10 mouse cellular contexts compared by ENCODE assay signal in genomic region chr5:125102352-125102751, GRCm38 (mm10).
DNase-seq lines count a peak whose midpoint lies in the region; ATAC-seq and TF ChIP-seq lines count a peak whose summit lies in the region.
"Had no signal": no experiment of that assay in that cellular context is flagged by ENCODE, and none has a peak within 500 bp of the region (broad histone marks: within the 10 kb centered on the region; RNA-seq: fewer than 3 reads in every experiment).

No protein-coding gene starts in this region.

- no peak for TF ChIP-seq CTCF in left cerebral cortex, adult 2 months (IDR thresholded peaks at IDR 0.05)

- no peak overlapping the region for H3K4me2 ChIP-seq in limb, embryonic 12.5 days
- peak overlapping the region; percentile 13 for H3K4me2 ChIP-seq in forebrain, embryonic 12.5 days
- H3K4me2 ChIP-seq in intestine, embryonic 16.5 days (ENCODE audit: low read depth, low read length), result no peak overlapping the region
- H3K4me2 ChIP-seq in neural tube, embryonic 14.5 days (ENCODE audit: low read depth, low read length), result no peak overlapping the region

- H3K4me1 ChIP-seq in limb, embryonic 12.5 days (replicated peaks), result peaks cover 26% of the 10 kb centered on the region
- peaks cover 39% of the 10 kb centered on the region for H3K4me1 ChIP-seq in limb, embryonic 10.5 days
- peaks cover 35% of the 10 kb centered on the region for H3K4me1 ChIP-seq in forebrain, embryonic 12.5 days
- peaks cover 30% of the 10 kb centered on the region for H3K4me1 ChIP-seq in intestine, embryonic 16.5 days (ENCODE audit: control insufficient read depth, insufficient read depth, low read length)
- peaks cover 25% of the 10 kb centered on the region for H3K4me1 ChIP-seq in neural tube, embryonic 14.5 days (ENCODE audit: control insufficient read depth, insufficient read depth, low read length)

- H3K27ac ChIP-seq in limb, embryonic 12.5 days, result peak overlapping the region; percentile 74
- H3K27ac ChIP-seq in limb, embryonic 10.5 days, result no peak overlapping the region
- H3K27ac ChIP-seq in forebrain, embryonic 12.5 days, result peak overlapping the region; percentile 84
- H3K27ac ChIP-seq in intestine, embryonic 16.5 days (ENCODE audit: low read length), result peak overlapping the region; percentile 31
- H3K27ac ChIP-seq in neural tube, embryonic 14.5 days (ENCODE audit: low read depth, low read length), result peak overlapping the region; percentile 84
- no peak overlapping the region for H3K27ac ChIP-seq in left cerebral cortex, adult 2 months
- H3K27ac ChIP-seq: heart, adult 2 months had no signal

- WGBS in limb, embryonic 12.5 days, result 81% methylated on average over 7 of the region's 8 CpGs
- 91% methylated on average over 8 of the region's 8 CpGs for whole genome bisulfite sequencing in limb, embryonic 10.5 days
- 80% methylated on average over 8 of the region's 8 CpGs for WGBS in forebrain, embryonic 12.5 days
- WGBS in intestine, embryonic 16.5 days, result 53% methylated on average over 8 of the region's 8 CpGs
- WGBS in neural tube, embryonic 14.5 days, result 65% methylated on average over 8 of the region's 8 CpGs

- no peak for ATAC-seq in limb, embryonic 12.5 days (ENCODE audit: insufficient number of reproducible peaks, insufficient read depth, low FRiP score, low TSS enrichment, low read depth)
- ATAC-seq in forebrain, embryonic 12.5 days (ENCODE audit: low FRiP score), result no peak
- ATAC-seq in intestine, embryonic 16.5 days, result peak; percentile 81
- ATAC-seq in neural tube, embryonic 14.5 days (ENCODE audit: low read depth), result no peak

- peaks cover 99% of the 10 kb centered on the region for H3K36me3 ChIP-seq in limb, embryonic 12.5 days
- peaks cover 100% of the 10 kb centered on the region for H3K36me3 ChIP-seq in limb, embryonic 10.5 days
- peaks cover 81% of the 10 kb centered on the region for H3K36me3 ChIP-seq in forebrain, embryonic 12.5 days (replicated peaks)
- peaks cover 16% of the 10 kb centered on the region for H3K36me3 ChIP-seq in intestine, embryonic 16.5 days (ENCODE audit: control insufficient read depth, insufficient read depth, low read length)
- peaks cover 21% of the 10 kb centered on the region for H3K36me3 ChIP-seq in neural tube, embryonic 14.5 days (ENCODE audit: control insufficient read depth, insufficient read depth, low read length)

- H3K4me3 ChIP-seq in limb, embryonic 12.5 days (replicated peaks), result no peak overlapping the region
- no peak overlapping the region for H3K4me3 ChIP-seq in limb, embryonic 10.5 days
- H3K4me3 ChIP-seq in forebrain, embryonic 12.5 days (replicated peaks), result no peak overlapping the region
- no peak overlapping the region for H3K4me3 ChIP-seq in intestine, embryonic 16.5 days (ENCODE audit: low read length)
- H3K4me3 ChIP-seq in neural tube, embryonic 14.5 days (ENCODE audit: low read depth, low read length), result no peak overlapping the region
- no peak overlapping the region for H3K4me3 ChIP-seq in left cerebral cortex, adult 2 months
- H3K4me3 ChIP-seq: heart, adult 2 months had no signal

- no peak for DNase-seq in limb, embryonic 10.5 days (ENCODE audit: low spot score)
- no peak for DNase-seq in cerebellum, postnatal 10 days
- DNase-seq in layer of hippocampus, postnatal 10 days (ENCODE audit: low spot score in 2 of 2), result no peak
- DNase-seq in left cerebral cortex, adult 2 months (ENCODE audit: extremely low spot score in 1 of 2, low spot score in 2 of 2), result no peak
- DNase-seq: embryo, embryonic 11 days; heart, adult 2 months had no signal

- H3K9ac ChIP-seq in limb, embryonic 12.5 days (replicated peaks), result 0 out of 2 replicates have a peak overlapping the region, but pooled peaks have one; percentile 31
- no peak overlapping the region for H3K9ac ChIP-seq in forebrain, embryonic 12.5 days
- 0 out of 2 replicates have a peak overlapping the region, but pooled peaks have one; percentile 25 for H3K9ac ChIP-seq in intestine, embryonic 16.5 days (ENCODE audit: low read depth, low read length)
- no peak overlapping the region for H3K9ac ChIP-seq in neural tube, embryonic 14.5 days (replicated peaks; ENCODE audit: low read depth, low read length)

- intact Hi-C loops in left cerebral cortex, adult 2 months (cut with DNase I), result no loop called here

- no peaks in the 10 kb centered on the region for H3K27me3 ChIP-seq in limb, embryonic 12.5 days
- no peaks in the 10 kb centered on the region for H3K27me3 ChIP-seq in limb, embryonic 10.5 days (ENCODE audit: low read depth, poor library complexity, severe bottlenecking)
- H3K27me3 ChIP-seq in forebrain, embryonic 12.5 days, result no peaks in the 10 kb centered on the region; the same call in 1 of the 2 replicates
- H3K27me3 ChIP-seq in intestine, embryonic 16.5 days (replicated peaks; ENCODE audit: control insufficient read depth, insufficient read depth, low read length), result no peaks in the 10 kb centered on the region
- no peaks in the 10 kb centered on the region for H3K27me3 ChIP-seq in neural tube, embryonic 14.5 days (ENCODE audit: control insufficient read depth, insufficient read depth, low read length)

- peaks cover 4% of the 10 kb centered on the region; the same call in 1 of the 2 replicates for H3K9me3 ChIP-seq in limb, embryonic 12.5 days
- no peaks in the 10 kb centered on the region for H3K9me3 ChIP-seq in limb, embryonic 10.5 days (replicated peaks)
- no peaks in the 10 kb centered on the region for H3K9me3 ChIP-seq in forebrain, embryonic 12.5 days
- peaks cover 3% of the 10 kb centered on the region; the same call in 1 of the 2 replicates for H3K9me3 ChIP-seq in intestine, embryonic 16.5 days (ENCODE audit: control insufficient read depth, low read length)
- no peaks in the 10 kb centered on the region for H3K9me3 ChIP-seq in neural tube, embryonic 14.5 days (ENCODE audit: control insufficient read depth, low read length)

Comparison
In these comparisons a context has a peak if more than half of its experiments do, and no peak if none do; other contexts are left out.
1. H3K27ac ChIP-seq: peak in limb, embryonic 12.5 days (single experiment), forebrain, embryonic 12.5 days (single experiment), intestine, embryonic 16.5 days (single experiment) and neural tube, embryonic 14.5 days (single experiment); none in limb, embryonic 10.5 days (single experiment) and left cerebral cortex, adult 2 months (single experiment).
2. H3K9ac ChIP-seq: peak in limb, embryonic 12.5 days (single experiment) and intestine, embryonic 16.5 days (single experiment); none in forebrain, embryonic 12.5 days (single experiment) and neural tube, embryonic 14.5 days (single experiment).